Mouse (Mus musculus) stomach, embryonic 16.5 days (tissue): Measurements from ENCODE around the gene Gm10837. TPM values are rescaled to one million over a fixed set of nuclear protein-coding genes. Genes with fewer than 3 reads are reported as not detected.

ENCODE experiments used
- ATAC-seq: fragments of 200-750 bp; cut with Nextera tagmentation; 2 replicates; pipeline ENCODE4 v1.8.0; 2017; ENCODE audit warnings: moderate number of reproducible peaks, moderate TSS enrichment; ENCODE audit not compliant: insufficient read depth, low FRiP score
- H3K27ac ChIP-seq: fragments of 300-500 bp; sonication (generic); 2 replicates; pipeline ENCODE4 v1.5.1; 2014; ENCODE audit warnings: low read length
- H3K27me3 ChIP-seq: fragments of 300-500 bp; sonication (generic); 2 replicates; pipeline ENCODE4 v1.6.1; 2014; ENCODE audit warnings: low read length, control low read depth, mixed read lengths; ENCODE audit not compliant: control insufficient read depth, insufficient read depth
- H3K36me3 ChIP-seq: fragments of 300-500 bp; sonication (generic); 2 replicates; pipeline ENCODE4 v1.6.1; 2014; ENCODE audit warnings: low read length; ENCODE audit not compliant: control insufficient read depth, insufficient read depth
- H3K4me1 ChIP-seq: fragments of 300-500 bp; sonication (generic); 2 replicates; pipeline ENCODE4 v1.6.1; 2014; ENCODE audit warnings: low read length, control low read depth, mixed read lengths; ENCODE audit not compliant: control insufficient read depth, insufficient read depth
- H3K4me2 ChIP-seq: fragments of 300-500 bp; sonication (generic); 2 replicates; pipeline ENCODE4 v1.6.1; 2014; ENCODE audit warnings: low read depth, low read length, mixed read lengths
- H3K4me3 ChIP-seq: fragments of 300-500 bp; sonication (generic); replicated peaks from 2 replicates; pipeline ENCODE4 v1.5.1; 2014; ENCODE audit warnings: mild to moderate bottlenecking, low read length
- H3K9ac ChIP-seq: fragments of 300-500 bp; sonication (generic); 2 replicates; pipeline ENCODE4 v1.6.1; 2014; ENCODE audit warnings: low read length
- H3K9me3 ChIP-seq: fragments of 300-500 bp; sonication (generic); replicated peaks from 2 replicates; pipeline ENCODE4 v1.6.1; 2016; ENCODE audit warnings: low read length, control low read depth; ENCODE audit not compliant: control insufficient read depth
- WGBS: fragments of 180-500 bp; shearing (Covaris S2); extraction: QIAGEN DNeasy Blood & Tissue Kit; methylation state at CpG from one replicate; pipeline ENCODE4 v1.1.7; 2014; 5-methylcytosine and 5-hydroxymethylcytosine counted together
- polyA plus RNA-seq: library from polyadenylated mRNA; unstranded; fragments of >200 nt; fragmentation: Nextera tagmentation; extraction: Ambion mirVana; gene quantifications from 2 replicates; pipeline ENCODE4 v1.2.1, GENCODE M21; 2015

Gm10837 gene
- polyA plus RNA-seq, 1 experiment from 2014 or later: not detected

- no peaks in the 10 kb centered on the region for H3K4me1 ChIP-seq
- peaks cover 4% of the 10 kb centered on the region for H3K9me3 ChIP-seq
- peaks cover 39% of the 10 kb centered on the region for H3K27me3 ChIP-seq
- no peak overlapping the region for H3K9ac ChIP-seq
- WGBS: 70% methylated on average over 6 of the region's 6 CpGs
- H3K4me3 ChIP-seq: no peak overlapping the region
- no peaks in the 10 kb centered on the region for H3K36me3 ChIP-seq
- no peak overlapping the region for H3K4me2 ChIP-seq
- ATAC-seq: no peak
- H3K27ac ChIP-seq: no peak overlapping the region
Measured at GRCm38 (mm10) chr14:122491521-122491920, 1.1 kb downstream of the Gm10837 start.

DNA sequence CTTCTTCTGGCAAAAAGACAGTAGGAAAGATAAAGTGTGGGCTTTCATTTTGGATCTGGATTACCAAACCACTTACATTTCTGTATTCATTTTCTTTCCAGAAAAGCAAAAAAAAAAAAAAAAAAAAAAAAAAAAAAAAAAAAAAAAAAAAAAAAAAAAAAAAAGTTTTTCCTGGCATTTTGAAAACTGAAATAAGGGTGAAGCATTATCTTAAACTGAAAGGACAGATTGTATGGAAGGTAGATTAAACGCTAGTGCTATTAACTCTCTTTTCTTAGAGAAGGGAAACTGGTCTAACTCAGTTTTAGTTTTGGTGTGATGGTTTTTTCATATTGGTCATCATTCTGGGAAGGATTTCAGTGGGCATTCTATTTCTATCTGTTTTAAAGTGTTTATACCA is 1.6 kb downstream of the Gm10837 start:
- no peak overlapping the region for H3K9ac ChIP-seq
- peaks cover 4% of the 10 kb centered on the region for H3K9me3 ChIP-seq
- WGBS: 57% methylated on average over 1 of the region's 1 CpGs
- H3K4me1 ChIP-seq: no peaks in the 10 kb centered on the region
- H3K4me2 ChIP-seq: no peak overlapping the region
- peaks cover 39% of the 10 kb centered on the region for H3K27me3 ChIP-seq
- no peak for ATAC-seq
- H3K27ac ChIP-seq: no peak overlapping the region
- H3K4me3 ChIP-seq: no peak overlapping the region
- no peaks in the 10 kb centered on the region for H3K36me3 ChIP-seq

DNA sequence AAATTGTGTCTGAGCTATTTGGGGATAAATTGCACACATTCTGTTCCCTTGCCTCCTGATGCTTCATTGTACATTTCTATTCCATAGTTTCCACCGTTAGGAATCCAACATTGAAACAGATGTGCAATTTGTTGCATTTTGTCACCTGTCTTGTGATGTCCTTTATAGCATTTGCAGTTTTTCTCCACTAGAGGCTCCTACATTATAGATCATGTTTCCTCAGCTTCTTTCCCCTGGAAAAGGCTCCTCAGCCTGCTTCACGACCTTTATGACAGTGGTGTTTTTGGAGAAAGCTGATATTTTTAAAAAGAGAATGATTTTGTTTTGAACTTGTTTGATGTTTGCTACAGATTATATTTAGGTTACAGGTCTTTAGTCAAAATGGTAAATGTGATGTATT is 18.7 kb downstream of the Gm10837 start:
- Histone ChIP-seq H3K9ac (no peak overlapping the region), H3K9me3 (no peaks in the 10 kb centered on the region), H3K27me3 (no peaks in the 10 kb centered on the region), H3K4me3 (no peak overlapping the region), H3K4me1 (no peaks in the 10 kb centered on the region), H3K27ac (no peak overlapping the region), H3K36me3 (no peaks in the 10 kb centered on the region), H3K4me2 (no peak overlapping the region)
- WGBS: 12% methylated on average over 2 of the region's 2 CpGs
- ATAC-seq: no peak

DNA sequence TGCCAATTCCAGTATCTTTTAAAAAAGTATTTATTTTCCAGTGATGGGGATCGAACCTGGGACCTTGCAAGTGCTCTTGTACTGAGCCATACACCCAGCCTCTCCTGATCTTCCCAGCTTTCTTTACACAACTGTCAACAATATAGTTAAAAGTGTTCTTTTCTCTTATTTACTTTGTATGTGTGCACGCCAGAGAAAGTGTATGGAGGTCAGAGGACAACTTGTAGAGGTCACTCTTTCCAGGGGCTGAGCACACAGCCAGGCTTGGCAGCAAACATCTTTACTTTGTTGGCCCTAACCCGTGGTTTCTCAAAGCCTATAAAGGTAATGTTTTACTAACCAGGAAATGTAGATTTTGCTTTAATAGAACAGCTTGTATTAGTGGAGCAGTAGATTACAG is 21.1 kb downstream of the Gm10837 start:
- WGBS: 49% methylated on average over 3 of the region's 3 CpGs
- H3K4me3 ChIP-seq: no peak overlapping the region
- no peak; the same call in 1 of the 2 replicates for ATAC-seq

GRCm38 (mm10) chr14:122513511-122514036 is 23.2 kb downstream of the Gm10837 start:
- Histone ChIP-seq H3K27ac (no peak overlapping the region), H3K9me3 (no peaks in the 10 kb centered on the region), H3K27me3 (no peaks in the 10 kb centered on the region), H3K36me3 (no peaks in the 10 kb centered on the region), H3K4me1 (no peaks in the 10 kb centered on the region), H3K4me3 (no peak overlapping the region), H3K4me2 (no peak overlapping the region), H3K9ac (no peak overlapping the region)
- ATAC-seq: no peak
- 61% methylated on average over 1 of the region's 1 CpGs for WGBS

More for the DNA sequence above, 21.1 kb downstream of the Gm10837 start:
- Histone ChIP-seq H3K9me3 (no peaks in the 10 kb centered on the region), H3K36me3 (no peaks in the 10 kb centered on the region), H3K4me2 (no peak overlapping the region), H3K27me3 (no peaks in the 10 kb centered on the region), H3K4me1 (no peaks in the 10 kb centered on the region), H3K9ac (no peak overlapping the region), H3K27ac (no peak overlapping the region)

DNA sequence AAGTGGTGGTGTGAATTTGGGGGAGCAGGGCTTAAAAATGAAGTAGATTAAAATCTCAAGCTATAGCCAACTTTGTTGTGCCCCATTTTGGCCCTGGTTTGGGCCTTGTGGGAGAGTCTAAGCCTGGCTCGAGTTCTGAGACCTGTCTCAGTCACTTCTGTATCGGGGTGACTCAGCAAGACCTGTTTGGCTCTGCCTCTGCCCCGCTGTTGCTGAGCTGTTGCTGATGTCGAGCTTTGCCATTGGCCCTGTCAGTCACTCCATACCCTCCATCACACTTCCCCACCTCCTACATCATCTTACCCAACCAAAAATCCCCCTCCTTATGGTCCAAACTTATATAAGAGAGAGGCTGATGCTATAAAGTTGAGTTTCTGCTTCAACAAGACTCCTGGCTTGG is 38.1 kb downstream of the Gm10837 start:
- 75% methylated on average over 4 of the region's 4 CpGs for WGBS
- no peak overlapping the region for H3K27ac ChIP-seq
- ATAC-seq: no peak

GRCm38 (mm10) chr14:122534017-122534924 is 43.9 kb downstream of the Gm10837 start, which contains the start of gene Pcca:
Gene Pcca (plus strand): TSS chr14:122534324.
- 2% methylated on average over 54 of the region's 54 CpGs for WGBS

More for the DNA sequence above, 38.1 kb downstream of the Gm10837 start:
- H3K9me3 ChIP-seq: no peaks in the 10 kb centered on the region
- H3K4me3 ChIP-seq: no peak overlapping the region
- H3K27me3 ChIP-seq: no peaks in the 10 kb centered on the region
- H3K4me2 ChIP-seq: no peak overlapping the region
- H3K9ac ChIP-seq: no peak overlapping the region
- no peaks in the 10 kb centered on the region for H3K4me1 ChIP-seq
- H3K36me3 ChIP-seq: no peaks in the 10 kb centered on the region

DNA sequence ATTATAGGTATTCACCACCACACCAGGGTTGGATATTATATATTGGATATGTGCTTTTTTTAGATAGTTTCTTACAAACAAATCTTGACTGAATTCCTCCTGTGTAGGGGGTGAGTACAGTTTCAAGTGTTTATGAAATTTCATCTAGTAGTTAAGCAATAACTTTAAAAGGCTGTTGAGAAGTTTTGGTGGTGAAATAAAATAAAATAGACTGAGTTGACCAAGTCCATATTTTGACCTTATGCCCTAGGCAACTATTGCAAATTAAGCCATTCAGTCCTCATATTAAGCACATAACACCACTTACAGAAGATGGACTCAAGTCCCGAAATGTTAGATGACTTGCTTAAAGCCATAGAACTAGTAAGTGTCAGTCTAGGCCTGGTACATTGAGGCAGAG is 45.6 kb downstream of the Gm10837 start:
- H3K4me3 ChIP-seq: no peak overlapping the region
- no peaks in the 10 kb centered on the region for H3K9me3 ChIP-seq
- H3K4me1 ChIP-seq: 0 out of 2 replicates have a peak, but pooled peaks cover 5% of the 10 kb centered on the region
- H3K9ac ChIP-seq: no peak overlapping the region
- H3K27me3 ChIP-seq: no peaks in the 10 kb centered on the region
- no peak for ATAC-seq
- no peaks in the 10 kb centered on the region for H3K36me3 ChIP-seq
- H3K4me2 ChIP-seq: no peak overlapping the region
- 97% methylated on average over 1 of the region's 1 CpGs for WGBS
- no peak overlapping the region for H3K27ac ChIP-seq

More at GRCm38 (mm10) chr14:122534017-122534924, 43.9 kb downstream of the Gm10837 start, which contains the start of gene Pcca:
- 0 out of 2 replicates have a peak, but pooled peaks cover 5% of the 10 kb centered on the region for H3K4me1 ChIP-seq
- peak within 1 kb of the TSS; percentile 46; the same call in 1 of the 2 replicates for H3K27ac ChIP-seq
- peak within 1 kb of the TSS; percentile 72 for H3K4me3 ChIP-seq
- ATAC-seq: peak; percentile 98
- H3K27me3 ChIP-seq: no peaks in the 10 kb centered on the region
- H3K9ac ChIP-seq: peak within 1 kb of the TSS; percentile 71
- H3K9me3 ChIP-seq: no peaks in the 10 kb centered on the region
- peak within 1 kb of the TSS; percentile 80 for H3K4me2 ChIP-seq
- H3K36me3 ChIP-seq: no peaks in the 10 kb centered on the region
